Mouse (Mus musculus): ENCODE measurements at regions not wholly inside any gene's neighbourhood (a gene's known extent, or its start where the extent isn't known, plus 50 kb on each side); places are given as distances from the start of the nearest gene placed in this dataset.

- DNase-seq (ENCODE audit: low read depth): no peak
Measured at GRCm38 (mm10) chr9:30580500-30580899, 153.6 kb downstream of the Snx19 start.

GRCm38 (mm10) chr9:30578213-30578612 is 151.3 kb downstream of the Snx19 start:
- no peak for DNase-seq (ENCODE audit: low read depth)

DNA sequence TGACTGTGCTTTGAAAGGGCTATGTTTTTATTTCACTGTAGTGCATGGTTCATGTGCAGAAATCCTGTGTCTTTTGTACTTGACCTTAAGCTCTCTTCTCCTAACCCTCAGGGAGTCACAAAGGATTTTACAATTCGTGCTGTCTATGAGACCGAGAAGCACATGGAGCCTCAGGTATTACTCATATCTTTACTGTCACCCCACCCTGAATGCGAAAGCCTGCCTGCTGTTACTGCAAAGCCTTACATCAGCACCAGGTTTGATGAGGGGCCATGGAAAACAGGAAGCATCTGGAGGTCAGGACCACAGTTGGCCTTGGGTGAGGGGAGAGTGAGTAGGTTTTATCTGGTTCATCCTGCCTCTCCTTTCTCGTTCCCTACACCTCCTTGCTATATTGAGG is 150.3 kb downstream of the Snx19 start:
- no peak for DNase-seq (ENCODE audit: low read depth)

- no peak for DNase-seq (ENCODE audit: low read depth)
Measured at GRCm38 (mm10) chr9:30575531-30575930, 148.6 kb downstream of the Snx19 start.

- DNase-seq (ENCODE audit: low read depth): no peak
Measured at GRCm38 (mm10) chr9:30573294-30573693, 146.4 kb downstream of the Snx19 start.

- DNase-seq (ENCODE audit: low read depth): no peak
Measured at GRCm38 (mm10) chr9:30571014-30571413, 144.1 kb downstream of the Snx19 start.

DNA sequence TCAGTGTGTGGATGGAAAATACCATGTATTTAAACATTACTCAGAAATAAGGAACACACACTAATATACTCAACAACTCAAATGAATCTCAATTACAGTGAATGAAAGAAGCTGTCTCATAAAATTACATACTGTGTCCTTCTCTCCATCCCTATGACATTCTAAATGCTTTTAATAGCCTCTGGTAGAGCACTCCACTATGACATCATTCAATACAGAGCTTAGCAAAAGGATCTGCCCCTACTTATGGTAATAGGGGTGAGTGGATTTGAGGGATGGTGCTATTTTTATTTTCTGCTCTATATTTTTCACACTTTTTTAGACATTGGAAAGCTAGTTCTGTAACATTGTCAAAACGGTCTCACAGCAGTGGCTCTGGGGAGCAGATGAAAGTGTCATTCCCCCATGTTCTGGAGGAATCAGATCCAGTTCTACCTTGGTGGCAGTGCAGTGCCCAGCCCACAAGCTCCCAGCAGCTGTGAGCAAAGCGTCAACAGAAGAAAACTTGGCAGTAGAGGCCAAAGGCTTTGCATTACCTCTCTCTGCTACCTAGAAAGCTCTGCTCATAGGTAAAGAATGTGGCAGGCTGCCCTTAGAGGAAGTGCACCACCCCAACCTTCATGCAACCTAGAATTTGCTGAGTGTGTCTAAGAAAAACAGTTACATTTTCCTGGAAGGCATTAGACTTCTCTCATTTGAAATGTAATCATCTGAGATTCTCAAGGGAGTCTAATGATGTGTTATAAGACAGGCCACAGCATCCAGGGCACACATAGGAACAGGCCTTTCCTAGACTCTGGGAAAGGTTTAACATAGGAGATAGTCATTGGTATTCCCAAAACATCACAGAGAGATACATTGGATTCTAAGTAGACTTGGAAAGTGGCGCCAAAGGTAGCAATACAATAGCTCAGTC is 138.1 kb downstream of the Snx19 start:
- no peak for DNase-seq (ENCODE audit: low read depth)

DNA sequence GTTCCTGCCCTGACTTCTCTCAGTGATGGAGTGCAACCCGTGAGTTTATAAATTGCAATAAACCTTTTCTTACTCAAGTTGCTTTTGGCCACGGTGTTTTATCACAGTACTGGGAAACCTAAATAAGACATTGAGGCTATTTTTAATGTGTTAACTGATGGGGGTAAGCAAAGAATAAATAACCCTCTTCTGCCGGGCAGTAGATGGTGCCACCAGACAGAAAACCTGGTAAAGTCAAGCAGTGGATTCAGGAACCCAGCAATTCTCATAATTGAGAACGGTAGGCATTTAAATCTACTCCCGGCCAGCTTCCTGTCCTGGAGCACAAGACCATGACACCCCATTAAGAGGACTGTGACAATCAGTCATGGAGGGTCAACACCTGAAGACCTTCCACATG is 136.5 kb downstream of the Snx19 start:
- DNase-seq (ENCODE audit: low read depth): no peak

DNA sequence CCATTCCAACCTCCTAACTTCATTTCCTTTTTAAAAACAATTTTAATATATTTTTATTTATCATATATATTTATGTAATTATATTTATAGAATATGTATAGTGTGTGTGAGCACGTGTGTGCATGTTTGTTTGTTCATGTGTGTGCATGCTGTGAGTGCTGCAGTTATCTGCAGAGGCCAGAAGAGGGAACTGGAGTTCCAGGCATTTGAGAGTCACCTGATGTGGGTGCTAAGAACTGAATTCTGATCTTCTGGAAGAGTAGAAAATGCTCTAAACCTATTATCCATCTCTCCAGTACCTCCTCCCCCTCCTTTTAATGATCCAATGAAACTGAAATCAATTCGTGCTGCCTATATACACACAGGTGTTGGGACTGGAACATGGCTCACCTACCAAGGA is 128.0 kb downstream of the Snx19 start:
- no peak for DNase-seq (ENCODE audit: low read depth)

GRCm38 (mm10) chr9:30552721-30553120 is 125.8 kb downstream of the Snx19 start:
- no peak for DNase-seq (ENCODE audit: low read depth)

GRCm38 (mm10) chr9:30549892-30550515 is 123.1 kb downstream of the Snx19 start:
- peak; percentile 69 for DNase-seq (ENCODE audit: low read depth)

GRCm38 (mm10) chr9:30539858-30540257 is 113.0 kb downstream of the Snx19 start:
- DNase-seq (ENCODE audit: low read depth): no peak

GRCm38 (mm10) chr9:30536508-30537100 is 109.7 kb downstream of the Snx19 start:
- DNase-seq (ENCODE audit: low read depth): peak; percentile 40

DNA sequence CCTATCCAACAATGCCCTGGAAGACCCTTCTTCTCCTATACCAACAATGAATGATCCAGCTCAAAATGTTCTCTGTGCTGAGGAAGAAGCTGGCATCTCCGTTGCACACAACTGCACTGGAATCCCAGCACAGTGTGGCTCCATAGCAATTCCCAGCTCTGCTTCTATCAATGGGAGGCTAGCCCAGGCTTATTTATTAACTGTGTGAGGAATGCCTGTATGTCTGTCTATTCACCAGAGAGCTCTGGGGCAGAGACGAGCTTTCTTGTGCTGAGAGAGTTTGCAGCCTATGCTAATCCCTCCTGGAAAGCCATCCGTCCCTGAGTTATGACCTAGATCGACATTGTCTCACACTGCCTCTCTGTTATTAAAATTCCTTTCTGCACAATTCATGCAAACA is 108.1 kb downstream of the Snx19 start:
- DNase-seq (ENCODE audit: low read depth): no peak

DNA sequence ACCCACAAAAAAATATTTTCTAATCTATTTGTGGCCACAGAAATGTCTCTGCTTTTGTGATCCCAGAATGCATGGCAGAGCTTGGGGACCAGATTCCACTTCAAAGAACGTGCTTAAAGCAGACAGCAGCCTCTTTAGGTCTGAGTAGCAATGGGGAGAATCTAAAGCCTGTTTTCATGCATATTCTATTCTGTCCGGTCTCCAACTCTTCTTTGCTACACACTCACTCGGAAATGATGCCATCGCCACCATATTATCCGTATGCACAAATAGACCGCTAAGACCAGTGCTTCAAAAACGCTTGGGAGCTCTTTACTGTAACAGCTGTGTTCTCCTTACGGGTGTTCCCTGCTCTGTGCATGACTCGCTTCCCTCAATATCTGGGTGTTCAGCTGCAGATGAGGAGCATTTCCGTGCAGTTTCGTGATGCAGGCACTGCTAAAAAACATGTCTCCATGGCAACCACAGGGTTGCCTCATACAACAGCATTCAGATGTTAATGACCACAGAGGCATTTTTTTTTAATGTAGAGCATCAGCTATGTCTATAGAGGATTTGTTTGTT is 107.0 kb downstream of the Snx19 start:
- peak; percentile 50 for DNase-seq (ENCODE audit: low read depth)

DNA sequence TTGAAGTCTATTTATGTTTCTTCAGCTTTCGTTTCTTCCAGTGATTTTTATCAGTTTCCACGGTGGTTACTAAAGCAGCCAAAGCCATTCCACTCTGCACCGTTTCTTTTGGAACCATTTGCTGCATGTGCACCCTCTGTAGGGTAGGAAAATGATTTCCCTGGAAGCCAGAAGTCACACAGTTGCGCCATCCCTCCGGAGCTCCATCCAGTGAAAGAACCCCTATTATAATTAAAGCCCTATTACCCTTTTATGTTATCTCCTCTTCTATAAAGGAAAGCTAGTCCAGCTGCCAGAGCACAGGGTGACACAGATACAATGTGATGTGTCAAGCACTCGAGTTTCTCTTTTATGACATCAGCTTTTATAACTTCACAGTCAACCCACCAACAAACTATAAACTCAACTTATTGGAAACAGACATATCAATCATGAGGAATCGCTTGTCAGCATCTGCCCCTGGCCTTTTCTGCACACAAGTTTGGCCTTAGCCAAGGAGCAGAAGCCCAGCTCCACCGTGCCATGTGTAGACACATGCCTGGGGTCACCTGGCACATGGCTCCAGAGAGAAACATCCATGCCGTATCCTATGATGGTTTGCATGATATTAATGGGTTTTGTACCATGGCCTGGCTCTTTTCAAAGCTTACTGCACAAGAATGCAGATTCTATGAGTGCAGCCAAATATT is 106.3 kb downstream of the Snx19 start:
- DNase-seq (ENCODE audit: low read depth): peak; percentile 11

GRCm38 (mm10) chr9:30525086-30525485 is 98.2 kb downstream of the Snx19 start:
- no peak for DNase-seq (ENCODE audit: low read depth)

DNA sequence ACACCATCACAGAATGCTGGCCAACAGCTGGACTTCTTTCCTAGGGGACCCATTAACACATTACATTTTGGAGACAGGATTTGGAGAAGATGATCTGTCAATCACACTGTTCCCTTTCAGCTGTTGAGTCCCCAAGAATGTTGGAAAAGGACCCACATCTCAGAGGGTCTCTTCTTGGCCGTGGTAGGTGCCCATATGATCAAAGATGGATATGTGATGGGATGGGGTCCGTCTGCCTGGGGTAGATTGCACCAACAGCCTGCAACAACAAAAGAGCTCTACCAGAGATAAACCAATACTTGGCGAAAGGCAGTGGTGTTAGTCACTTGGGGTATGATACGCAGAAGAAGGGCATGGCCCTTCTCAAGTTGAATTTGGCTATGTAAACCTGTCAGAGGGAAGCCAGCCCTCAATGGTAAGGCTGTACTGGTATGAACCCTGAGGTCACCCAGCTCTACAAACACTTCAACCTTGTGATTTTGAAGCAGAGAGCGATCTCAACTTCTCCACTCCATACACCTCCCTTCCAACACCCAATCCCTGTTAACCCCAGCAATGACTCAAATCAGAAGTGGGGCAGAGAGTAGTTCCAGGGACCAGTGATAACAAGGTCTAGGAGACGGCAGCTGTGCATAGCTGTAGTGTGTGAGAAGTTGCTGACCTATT is 97.6 kb downstream of the Snx19 start:
- DNase-seq (ENCODE audit: low read depth): no peak

GRCm38 (mm10) chr9:30523852-30524251 is 96.9 kb downstream of the Snx19 start:
- DNase-seq (ENCODE audit: low read depth): no peak

GRCm38 (mm10) chr9:30522595-30523350 is 95.9 kb downstream of the Snx19 start:
- no peak for DNase-seq (ENCODE audit: low read depth)
